Mouse (Mus musculus): ENCODE results near the gene Dmap1. TPM values are rescaled to one million over a fixed set of nuclear protein-coding genes. Genes with fewer than 3 reads are reported as not detected.

The Dmap1 gene
- polyA plus RNA-seq, 1 experiment from 2014 or later, result 81.2 TPM

- Histone ChIP-seq H3K36me3 (ENCODE audit: control insufficient read depth, insufficient read depth, low read length) (peaks cover 5% of the 10 kb centered on the region; the same call in 1 of the 2 replicates), H3K27ac (ENCODE audit: low read depth, low read length) (no peak overlapping the region), H3K4me1 (ENCODE audit: control insufficient read depth, insufficient read depth, low read length) (peaks cover 4% of the 10 kb centered on the region), H3K27me3 (ENCODE audit: control insufficient read depth, insufficient read depth, low read length) (no peaks in the 10 kb centered on the region), H3K4me2 (peak overlapping the region; percentile 61), H3K9ac (ENCODE audit: low read length) (peak overlapping the region; percentile 31), H3K4me3 (ENCODE audit: low read depth, low read length) (peak overlapping the region; percentile 73), H3K9me3 (ENCODE audit: control insufficient read depth, low read length) (no peaks in the 10 kb centered on the region)
- ATAC-seq (ENCODE audit: low FRiP score), result peak; percentile 58; the same call in 1 of the 2 replicates
- DNase-seq (ENCODE audit: low spot score, missing footprints), result no peak
These were observed 390 bp upstream of the Dmap1 start for GRCm38 (mm10) chr4:117682463-117682862.

GRCm38 (mm10) chr4:117680963-117681362 lies 1.1 kb downstream of the Dmap1 start:
- no peak for ATAC-seq (ENCODE audit: low FRiP score)
- Histone ChIP-seq H3K9me3 (ENCODE audit: control insufficient read depth, low read length) (no peaks in the 10 kb centered on the region), H3K4me2 (no peak overlapping the region), H3K9ac (ENCODE audit: low read length) (no peak overlapping the region), H3K36me3 (ENCODE audit: control insufficient read depth, insufficient read depth, low read length) (peaks cover 5% of the 10 kb centered on the region; the same call in 1 of the 2 replicates), H3K27me3 (ENCODE audit: control insufficient read depth, insufficient read depth, low read length) (no peaks in the 10 kb centered on the region), H3K27ac (ENCODE audit: low read depth, low read length) (no peak overlapping the region), H3K4me3 (ENCODE audit: low read depth, low read length) (no peak overlapping the region), H3K4me1 (ENCODE audit: control insufficient read depth, insufficient read depth, low read length) (peaks cover 4% of the 10 kb centered on the region)
- no peak for DNase-seq (ENCODE audit: low spot score, missing footprints)
- 84% methylated on average over 6 of the region's 6 CpGs for WGBS

GRCm38 (mm10) chr4:117676903-117677302 lies 5.2 kb downstream of the Dmap1 start:
- H3K9ac ChIP-seq (ENCODE audit: low read length), result no peak overlapping the region
- H3K27me3 ChIP-seq (ENCODE audit: control insufficient read depth, insufficient read depth, low read length), result no peaks in the 10 kb centered on the region
- peak; percentile 45 for ATAC-seq (ENCODE audit: low FRiP score)
- no peaks in the 10 kb centered on the region for H3K9me3 ChIP-seq (ENCODE audit: control insufficient read depth, low read length)
- WGBS, result 15% methylated on average over 3 of the region's 3 CpGs
- DNase-seq (ENCODE audit: low spot score, missing footprints), result peak; percentile 98
- H3K27ac ChIP-seq (ENCODE audit: low read depth, low read length), result no peak overlapping the region
- no peak overlapping the region for H3K4me2 ChIP-seq
- H3K4me1 ChIP-seq (ENCODE audit: control insufficient read depth, insufficient read depth, low read length), result peaks cover 4% of the 10 kb centered on the region
- H3K36me3 ChIP-seq (ENCODE audit: control insufficient read depth, insufficient read depth, low read length), result peaks cover 21% of the 10 kb centered on the region
- no peak overlapping the region for H3K4me3 ChIP-seq (ENCODE audit: low read depth, low read length)

GRCm38 (mm10) chr4:117673901-117674300 lies 8.2 kb downstream of the Dmap1 start:
- DNase-seq (ENCODE audit: low spot score, missing footprints) (peak; percentile 70), ATAC-seq (ENCODE audit: low FRiP score) (0 out of 2 replicates have a peak, but pooled peaks have one; percentile 18)
- Histone ChIP-seq H3K36me3 (ENCODE audit: control insufficient read depth, insufficient read depth, low read length) (peaks cover 21% of the 10 kb centered on the region), H3K4me1 (ENCODE audit: control insufficient read depth, insufficient read depth, low read length) (no peaks in the 10 kb centered on the region; the same call in 1 of the 2 replicates), H3K27me3 (ENCODE audit: control insufficient read depth, insufficient read depth, low read length) (no peaks in the 10 kb centered on the region), H3K9me3 (ENCODE audit: control insufficient read depth, low read length) (no peaks in the 10 kb centered on the region), H3K4me2 (no peak overlapping the region), H3K9ac (ENCODE audit: low read length) (no peak overlapping the region), H3K4me3 (ENCODE audit: low read depth, low read length) (no peak overlapping the region), H3K27ac (ENCODE audit: low read depth, low read length) (no peak overlapping the region)
- 87% methylated on average over 3 of the region's 3 CpGs for whole genome bisulfite sequencing

GRCm38 (mm10) chr4:117672042-117672441 lies 10.0 kb downstream of the Dmap1 start:
- 0 out of 2 replicates have a peak, but pooled peaks have one; percentile 33 for ATAC-seq (ENCODE audit: low FRiP score)
- H3K9ac ChIP-seq (ENCODE audit: low read length), result no peak overlapping the region
- H3K4me2 ChIP-seq, result no peak overlapping the region
- no peak overlapping the region for H3K27ac ChIP-seq (ENCODE audit: low read depth, low read length)
- no peaks in the 10 kb centered on the region for H3K9me3 ChIP-seq (ENCODE audit: control insufficient read depth, low read length)
- 87% methylated on average over 9 of the region's 9 CpGs for WGBS
- no peak overlapping the region for H3K4me3 ChIP-seq (ENCODE audit: low read depth, low read length)
- no peaks in the 10 kb centered on the region; the same call in 1 of the 2 replicates for H3K4me1 ChIP-seq (ENCODE audit: control insufficient read depth, insufficient read depth, low read length)
- DNase-seq (ENCODE audit: low spot score, missing footprints), result peak; percentile 41
- H3K36me3 ChIP-seq (ENCODE audit: control insufficient read depth, insufficient read depth, low read length), result peaks cover 16% of the 10 kb centered on the region
- no peaks in the 10 kb centered on the region for H3K27me3 ChIP-seq (ENCODE audit: control insufficient read depth, insufficient read depth, low read length)

- H3K27ac ChIP-seq (ENCODE audit: low read depth, low read length), result no peak overlapping the region
- no peaks in the 10 kb centered on the region for H3K9me3 ChIP-seq (ENCODE audit: control insufficient read depth, low read length)
- no peaks in the 10 kb centered on the region for H3K27me3 ChIP-seq (ENCODE audit: control insufficient read depth, insufficient read depth, low read length)
- peaks cover 10% of the 10 kb centered on the region for H3K36me3 ChIP-seq (ENCODE audit: control insufficient read depth, insufficient read depth, low read length)
- H3K4me3 ChIP-seq (ENCODE audit: low read depth, low read length), result no peak overlapping the region
- H3K9ac ChIP-seq (ENCODE audit: low read length), result no peak overlapping the region
- no peak overlapping the region for H3K4me2 ChIP-seq
- DNase-seq (ENCODE audit: low spot score, missing footprints) (peak; percentile 44), ATAC-seq (ENCODE audit: low FRiP score) (no peak)
- WGBS, result 81% methylated on average over 7 of the region's 7 CpGs
- no peaks in the 10 kb centered on the region; the same call in 1 of the 2 replicates for H3K4me1 ChIP-seq (ENCODE audit: control insufficient read depth, insufficient read depth, low read length)
These were observed 12.2 kb downstream of the Dmap1 start for GRCm38 (mm10) chr4:117669874-117670273.

- ATAC-seq (ENCODE audit: low FRiP score), result no peak
- no peak overlapping the region for H3K27ac ChIP-seq (ENCODE audit: low read depth, low read length)
- WGBS, result 88% methylated on average over 8 of the region's 8 CpGs
- no peak overlapping the region for H3K4me3 ChIP-seq (ENCODE audit: low read depth, low read length)
- H3K9me3 ChIP-seq (ENCODE audit: control insufficient read depth, low read length), result no peaks in the 10 kb centered on the region
- no peaks in the 10 kb centered on the region for H3K27me3 ChIP-seq (ENCODE audit: control insufficient read depth, insufficient read depth, low read length)
- H3K36me3 ChIP-seq (ENCODE audit: control insufficient read depth, insufficient read depth, low read length), result no peaks in the 10 kb centered on the region
- no peak overlapping the region for H3K4me2 ChIP-seq
- no peak for DNase-seq (ENCODE audit: low spot score, missing footprints)
- H3K4me1 ChIP-seq (ENCODE audit: control insufficient read depth, insufficient read depth, low read length), result no peaks in the 10 kb centered on the region; the same call in 1 of the 2 replicates
- no peak overlapping the region for H3K9ac ChIP-seq (ENCODE audit: low read length)
These were observed 16.0 kb downstream of the Dmap1 start for GRCm38 (mm10) chr4:117666054-117666453.

- no peak for ATAC-seq (ENCODE audit: low FRiP score)
- H3K4me2 ChIP-seq, result no peak overlapping the region
- DNase-seq (ENCODE audit: low spot score, missing footprints), result peak; percentile 17
- no peak overlapping the region for H3K9ac ChIP-seq (ENCODE audit: low read length)
- no peaks in the 10 kb centered on the region for H3K9me3 ChIP-seq (ENCODE audit: control insufficient read depth, low read length)
- H3K36me3 ChIP-seq (ENCODE audit: control insufficient read depth, insufficient read depth, low read length), result no peaks in the 10 kb centered on the region
- 88% methylated on average over 7 of the region's 7 CpGs for WGBS
- no peaks in the 10 kb centered on the region; the same call in 1 of the 2 replicates for H3K4me1 ChIP-seq (ENCODE audit: control insufficient read depth, insufficient read depth, low read length)
- H3K4me3 ChIP-seq (ENCODE audit: low read depth, low read length), result no peak overlapping the region
- H3K27ac ChIP-seq (ENCODE audit: low read depth, low read length), result no peak overlapping the region
- no peaks in the 10 kb centered on the region for H3K27me3 ChIP-seq (ENCODE audit: control insufficient read depth, insufficient read depth, low read length)
These were observed 16.5 kb downstream of the Dmap1 start for GRCm38 (mm10) chr4:117665531-117665930.

GRCm38 (mm10) chr4:117664411-117665137 lies 17.5 kb downstream of the Dmap1 start:
- no peak overlapping the region for H3K4me2 ChIP-seq
- H3K27me3 ChIP-seq (ENCODE audit: control insufficient read depth, insufficient read depth, low read length), result no peaks in the 10 kb centered on the region
- 0 out of 2 replicates have a peak, but pooled peaks have one; percentile 42 for ATAC-seq (ENCODE audit: low FRiP score)
- H3K9me3 ChIP-seq (ENCODE audit: control insufficient read depth, low read length), result no peaks in the 10 kb centered on the region
- no peaks in the 10 kb centered on the region for H3K36me3 ChIP-seq (ENCODE audit: control insufficient read depth, insufficient read depth, low read length)
- no peak overlapping the region for H3K27ac ChIP-seq (ENCODE audit: low read depth, low read length)
- no peak overlapping the region for H3K9ac ChIP-seq (ENCODE audit: low read length)
- H3K4me3 ChIP-seq (ENCODE audit: low read depth, low read length), result no peak overlapping the region
- WGBS, result 82% methylated on average over 10 of the region's 10 CpGs
- H3K4me1 ChIP-seq (ENCODE audit: control insufficient read depth, insufficient read depth, low read length), result no peaks in the 10 kb centered on the region; the same call in 1 of the 2 replicates
- DNase-seq (ENCODE audit: low spot score, missing footprints), result peak; percentile 61

All from midbrain, embryonic 11.5 days (tissue).